Mouse (Mus musculus): Measurements from ENCODE around the gene Arhgef12.

DNA sequence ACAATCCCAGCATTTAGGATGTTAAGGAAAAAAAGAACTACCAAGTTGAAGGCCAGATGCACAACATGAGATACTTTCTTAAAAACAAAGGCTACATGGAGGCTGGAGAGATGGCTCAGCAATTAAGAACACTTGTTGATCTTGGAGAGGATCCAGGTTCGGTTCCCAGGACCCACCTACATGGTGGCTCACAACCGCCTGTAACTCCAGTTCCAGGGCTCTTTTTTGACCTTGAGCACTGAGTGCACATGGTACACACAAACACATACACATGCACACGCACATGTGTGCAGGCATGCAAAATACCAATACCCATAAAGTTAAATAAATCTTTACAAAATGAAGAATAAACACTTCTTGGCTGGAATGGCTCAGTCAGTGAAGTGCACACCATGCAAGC, 39.1 kb downstream of the Arhgef12 start:
- no peak for TF ChIP-seq POLR2AphosphoS2 (IDR thresholded peaks at IDR 0.05; ENCODE audit: low read length)
- TF ChIP-seq ZKSCAN1 (IDR thresholded peaks at IDR 0.05; ENCODE audit: low read depth, low read length), result no peak
- no peak for TF ChIP-seq SIN3A (IDR thresholded peaks at IDR 0.05; ENCODE audit: low read length)
- TF ChIP-seq KAT2A (conservative IDR thresholded peaks at IDR 0.05; ENCODE audit: low read depth, low read length), result no peak
- TF ChIP-seq POLR2AphosphoS5 (IDR thresholded peaks at IDR 0.05; ENCODE audit: borderline replicate concordance, low read depth, low read length), result no peak
- TF ChIP-seq TAL1 (IDR thresholded peaks at IDR 0.05; ENCODE audit: low read length), result no peak
- TF ChIP-seq POLR2A (IDR thresholded peaks at IDR 0.05; ENCODE audit: control insufficient read depth in 1 of 2, insufficient read depth in 1 of 2, low read depth in 1 of 2, low read length in 2 of 2, poor library complexity in 1 of 2), result no peak
- no peak for TF ChIP-seq RCOR1 (IDR thresholded peaks at IDR 0.05; ENCODE audit: low read depth, low read length)
- no peak for TF ChIP-seq E2F4 (IDR thresholded peaks at IDR 0.05; ENCODE audit: borderline replicate concordance, low read depth, low read length)

All from MEL (cell line).